Mouse (Mus musculus) kidney, embryonic 15.5 days (tissue): ENCODE data around the gene Gm10320. TPM values are rescaled to one million over a fixed set of nuclear protein-coding genes. Genes with fewer than 3 reads are reported as not detected.

Experiments
- ATAC-seq: fragments of 200-750 bp; cut with Nextera tagmentation; replicated peaks from 2 replicates; pipeline ENCODE4 v1.8.0; 2017; ENCODE audit warnings: moderate TSS enrichment; ENCODE audit not compliant: low FRiP score
- H3K27ac ChIP-seq: fragments of 300-500 bp; sonication (generic); 2 replicates; pipeline ENCODE4 v1.5.1; 2015; ENCODE audit warnings: mild to moderate bottlenecking, inconsistent platforms
- H3K27me3 ChIP-seq: fragments of 300-500 bp; sonication (generic); 2 replicates; pipeline ENCODE4 v1.6.1; 2015; ENCODE audit warnings: inconsistent platforms
- H3K36me3 ChIP-seq: fragments of 300-500 bp; sonication (generic); 2 replicates; pipeline ENCODE4 v1.6.1; 2015; ENCODE audit warnings: inconsistent platforms
- H3K4me1 ChIP-seq: fragments of 300-500 bp; sonication (generic); 2 replicates; pipeline ENCODE4 v1.6.1; 2015; ENCODE audit warnings: inconsistent platforms
- H3K4me2 ChIP-seq: fragments of 300-500 bp; sonication (generic); 2 replicates; pipeline ENCODE4 v1.6.1; 2015; ENCODE audit warnings: moderate library complexity, mild to moderate bottlenecking, inconsistent platforms
- H3K4me3 ChIP-seq: fragments of 300-500 bp; sonication (generic); replicated peaks from 2 replicates; pipeline ENCODE4 v1.5.1; 2015; ENCODE audit warnings: mild to moderate bottlenecking, inconsistent platforms
- H3K9ac ChIP-seq: fragments of 300-500 bp; sonication (generic); 2 replicates; pipeline ENCODE4 v1.6.1; 2015; ENCODE audit warnings: mild to moderate bottlenecking, inconsistent platforms
- H3K9me3 ChIP-seq: fragments of 300-500 bp; sonication (generic); replicated peaks from 2 replicates; pipeline ENCODE4 v1.6.1; 2016; ENCODE audit warnings: inconsistent platforms
- WGBS: fragments of 180-500 bp; shearing (Covaris S2); methylation state at CpG from one replicate; pipeline ENCODE4 v1.1.7; 2015; ENCODE audit warnings: mixed read lengths; 5-methylcytosine and 5-hydroxymethylcytosine counted together
- polyA plus RNA-seq: library from polyadenylated mRNA; unstranded; fragments of >200 nt; fragmentation: Nextera tagmentation; extraction: Ambion mirVana; gene quantifications from 2 replicates; pipeline ENCODE4 v1.2.1, GENCODE M21; 2015

Gm10320 gene
- polyA plus RNA-seq, 1 experiment from 2014 or later, result 1.1 TPM

- no peak for ATAC-seq
Observed at GRCm38 (mm10) chr13:98477991-98478390, 13.8 kb downstream of the Gm10320 start.

GRCm38 (mm10) chr13:98476839-98477495, 14.8 kb downstream of the Gm10320 start:
- Histone ChIP-seq H3K9ac (no peak overlapping the region), H3K27ac (peak overlapping the region; percentile 78), H3K36me3 (no peaks in the 10 kb centered on the region), H3K27me3 (peaks cover 16% of the 10 kb centered on the region), H3K9me3 (no peaks in the 10 kb centered on the region), H3K4me1 (peaks cover 32% of the 10 kb centered on the region), H3K4me3 (no peak overlapping the region), H3K4me2 (no peak overlapping the region)
- ATAC-seq, result peak; percentile 50; the same call in 1 of the 2 replicates
- 56% methylated on average over 4 of the region's 4 CpGs for WGBS

More at GRCm38 (mm10) chr13:98477991-98478390, 13.8 kb downstream of the Gm10320 start:
- H3K27me3 ChIP-seq, result peaks cover 11% of the 10 kb centered on the region
- no peak overlapping the region for H3K4me2 ChIP-seq
- H3K9ac ChIP-seq, result no peak overlapping the region
- no peaks in the 10 kb centered on the region for H3K9me3 ChIP-seq
- H3K36me3 ChIP-seq, result no peaks in the 10 kb centered on the region
- 42% methylated on average over 3 of the region's 3 CpGs for WGBS
- peaks cover 32% of the 10 kb centered on the region for H3K4me1 ChIP-seq
- no peak overlapping the region for H3K27ac ChIP-seq
- no peak overlapping the region for H3K4me3 ChIP-seq

- Histone ChIP-seq H3K4me1 (peaks cover 32% of the 10 kb centered on the region), H3K36me3 (no peaks in the 10 kb centered on the region), H3K27ac (peak overlapping the region; percentile 78), H3K9me3 (no peaks in the 10 kb centered on the region), H3K4me2 (peak overlapping the region; percentile 30; the same call in 1 of the 2 replicates), H3K4me3 (no peak overlapping the region), H3K27me3 (peaks cover 23% of the 10 kb centered on the region), H3K9ac (no peak overlapping the region)
- peak; percentile 41 for ATAC-seq
- WGBS, result 23% methylated on average over 14 of the region's 14 CpGs
Observed at GRCm38 (mm10) chr13:98476175-98476838, 15.5 kb downstream of the Gm10320 start.

- peak overlapping the region; percentile 78; the same call in 1 of the 2 replicates for H3K27ac ChIP-seq
- no peaks in the 10 kb centered on the region for H3K9me3 ChIP-seq
- H3K9ac ChIP-seq, result no peak overlapping the region
- WGBS, result 27% methylated on average over 8 of the region's 8 CpGs
- peaks cover 32% of the 10 kb centered on the region for H3K4me1 ChIP-seq
- H3K27me3 ChIP-seq, result peaks cover 26% of the 10 kb centered on the region
- no peak overlapping the region for H3K4me3 ChIP-seq
- H3K4me2 ChIP-seq, result no peak overlapping the region
- ATAC-seq, result 0 out of 2 replicates have a peak, but pooled peaks have one; percentile 49
- no peaks in the 10 kb centered on the region for H3K36me3 ChIP-seq
Observed at GRCm38 (mm10) chr13:98475681-98476080, 16.1 kb downstream of the Gm10320 start.

GRCm38 (mm10) chr13:98473034-98473433, 18.8 kb downstream of the Gm10320 start:
- Histone ChIP-seq H3K36me3 (no peaks in the 10 kb centered on the region), H3K9ac (no peak overlapping the region), H3K27ac (no peak overlapping the region), H3K9me3 (no peaks in the 10 kb centered on the region), H3K27me3 (peaks cover 26% of the 10 kb centered on the region), H3K4me3 (no peak overlapping the region), H3K4me2 (no peak overlapping the region), H3K4me1 (peaks cover 29% of the 10 kb centered on the region)
- ATAC-seq, result no peak
- 76% methylated on average over 4 of the region's 4 CpGs for WGBS

GRCm38 (mm10) chr13:98471756-98472155, 20.0 kb downstream of the Gm10320 start:
- H3K36me3 ChIP-seq, result no peaks in the 10 kb centered on the region
- 62% methylated on average over 6 of the region's 6 CpGs for WGBS
- H3K9ac ChIP-seq, result no peak overlapping the region
- no peak for ATAC-seq
- H3K4me3 ChIP-seq, result no peak overlapping the region
- H3K27me3 ChIP-seq, result peaks cover 26% of the 10 kb centered on the region
- peaks cover 16% of the 10 kb centered on the region for H3K4me1 ChIP-seq
- no peak overlapping the region for H3K27ac ChIP-seq
- H3K9me3 ChIP-seq, result no peaks in the 10 kb centered on the region
- H3K4me2 ChIP-seq, result no peak overlapping the region

GRCm38 (mm10) chr13:98470321-98470720, 21.5 kb downstream of the Gm10320 start:
- no peak overlapping the region for H3K4me2 ChIP-seq
- no peaks in the 10 kb centered on the region for H3K9me3 ChIP-seq
- H3K27ac ChIP-seq, result no peak overlapping the region
- ATAC-seq, result no peak
- 55% methylated on average over 12 of the region's 12 CpGs for WGBS
- H3K4me3 ChIP-seq, result no peak overlapping the region
- no peak overlapping the region for H3K9ac ChIP-seq
- H3K27me3 ChIP-seq, result peaks cover 24% of the 10 kb centered on the region
- H3K36me3 ChIP-seq, result no peaks in the 10 kb centered on the region
- 0 out of 2 replicates have a peak, but pooled peaks cover 3% of the 10 kb centered on the region for H3K4me1 ChIP-seq

- Histone ChIP-seq H3K4me2 (no peak overlapping the region), H3K36me3 (no peaks in the 10 kb centered on the region), H3K9me3 (no peaks in the 10 kb centered on the region), H3K4me3 (no peak overlapping the region), H3K27ac (no peak overlapping the region), H3K9ac (no peak overlapping the region), H3K4me1 (0 out of 2 replicates have a peak, but pooled peaks cover 2% of the 10 kb centered on the region), H3K27me3 (peaks cover 21% of the 10 kb centered on the region)
- ATAC-seq, result no peak
- WGBS, result 55% methylated on average over 4 of the region's 4 CpGs
Observed at GRCm38 (mm10) chr13:98469916-98470315, 21.9 kb downstream of the Gm10320 start.

- Histone ChIP-seq H3K9me3 (peaks cover 4% of the 10 kb centered on the region), H3K4me3 (no peak overlapping the region), H3K27ac (no peak overlapping the region), H3K9ac (no peak overlapping the region), H3K4me1 (no peaks in the 10 kb centered on the region), H3K4me2 (no peak overlapping the region), H3K36me3 (no peaks in the 10 kb centered on the region), H3K27me3 (no peaks in the 10 kb centered on the region)
- WGBS, result 67% methylated on average over 4 of the region's 4 CpGs
- ATAC-seq, result no peak
Observed at GRCm38 (mm10) chr13:98461467-98461866, 30.3 kb downstream of the Gm10320 start.

- no peaks in the 10 kb centered on the region for H3K4me1 ChIP-seq
- ATAC-seq, result no peak
- no peak overlapping the region for H3K9ac ChIP-seq
- WGBS, result 82% methylated on average over 2 of the region's 2 CpGs
- H3K27me3 ChIP-seq, result no peaks in the 10 kb centered on the region
- H3K36me3 ChIP-seq, result no peaks in the 10 kb centered on the region
- no peak overlapping the region for H3K4me3 ChIP-seq
- H3K27ac ChIP-seq, result no peak overlapping the region
- no peak overlapping the region for H3K4me2 ChIP-seq
- H3K9me3 ChIP-seq, result peaks cover 11% of the 10 kb centered on the region
Observed at GRCm38 (mm10) chr13:98456398-98456797, 35.4 kb downstream of the Gm10320 start.

- H3K36me3 ChIP-seq, result no peaks in the 10 kb centered on the region
- H3K9ac ChIP-seq, result no peak overlapping the region
- H3K27ac ChIP-seq, result no peak overlapping the region
- no peak for ATAC-seq
- WGBS, result 86% methylated on average over 10 of the region's 10 CpGs
- H3K4me1 ChIP-seq, result no peaks in the 10 kb centered on the region
- H3K4me3 ChIP-seq, result no peak overlapping the region
- no peak overlapping the region for H3K4me2 ChIP-seq
- peaks cover 12% of the 10 kb centered on the region for H3K9me3 ChIP-seq
- 0 out of 2 replicates have a peak, but pooled peaks cover under 1% of the 10 kb centered on the region for H3K27me3 ChIP-seq
Observed at GRCm38 (mm10) chr13:98455646-98456045, 36.2 kb downstream of the Gm10320 start.

GRCm38 (mm10) chr13:98454224-98454967, 37.4 kb downstream of the Gm10320 start:
- Histone ChIP-seq H3K27me3 (peaks cover 4% of the 10 kb centered on the region; the same call in 1 of the 2 replicates), H3K4me1 (no peaks in the 10 kb centered on the region), H3K9me3 (peaks cover 12% of the 10 kb centered on the region), H3K36me3 (no peaks in the 10 kb centered on the region), H3K9ac (no peak overlapping the region), H3K4me2 (no peak overlapping the region), H3K27ac (no peak overlapping the region), H3K4me3 (no peak overlapping the region)
- WGBS, result 49% methylated on average over 12 of the region's 12 CpGs
- ATAC-seq, result no peak
